11 mouse cellular contexts compared by ENCODE assay signal in genomic region chr19:47427841-47428789, GRCm38 (mm10). TPM values are rescaled to one million over a fixed set of nuclear protein-coding genes. Genes with fewer than 3 reads are reported as not detected.
DNase-seq lines count a peak whose midpoint lies in the region; ATAC-seq and TF ChIP-seq lines count a peak whose summit lies in the region.
"Had no signal": no experiment of that assay in that cellular context is flagged by ENCODE, and none has a peak within 500 bp of the region (broad histone marks: within the 10 kb centered on the region; RNA-seq: fewer than 3 reads in every experiment).

No protein-coding gene starts in this region.

- peak; percentile 61 for ATAC-seq in heart, embryonic 16.5 days (replicated peaks; ENCODE audit: extremely low read depth, insufficient read depth, low FRiP score)
- ATAC-seq in liver, embryonic 16.5 days (ENCODE audit: low read depth): no peak

- H3K4me2 ChIP-seq in heart, embryonic 16.5 days (ENCODE audit: low read depth, low read length): 0 out of 2 replicates have a peak overlapping the region, but pooled peaks have one; percentile 3
- H3K4me2 ChIP-seq in liver, embryonic 16.5 days (ENCODE audit: low read depth, low read length): peak overlapping the region; percentile 11
- H3K4me2 ChIP-seq: hindbrain, embryonic 15.5 days; neural tube, embryonic 15.5 days had no signal

- H3K4me3 ChIP-seq in heart, adult 2 months: no peak overlapping the region
- no peak overlapping the region for H3K4me3 ChIP-seq in heart, embryonic 16.5 days (ENCODE audit: low read length)
- H3K4me3 ChIP-seq in liver, embryonic 16.5 days (ENCODE audit: low read depth, low read length): no peak overlapping the region
- H3K4me3 ChIP-seq: hindbrain, embryonic 15.5 days; neural tube, embryonic 15.5 days had no signal

- H3K36me3 ChIP-seq in heart, adult 2 months (ENCODE audit: control insufficient read depth, insufficient read depth, low read length): no peaks in the 10 kb centered on the region; the same call in 1 of the 2 replicates
- peaks cover 3% of the 10 kb centered on the region for H3K36me3 ChIP-seq in heart, embryonic 16.5 days (ENCODE audit: control insufficient read depth, insufficient read depth)
- H3K36me3 ChIP-seq in liver, embryonic 16.5 days (ENCODE audit: control insufficient read depth, insufficient read depth): no peaks in the 10 kb centered on the region
- H3K36me3 ChIP-seq: hindbrain, embryonic 15.5 days; neural tube, embryonic 15.5 days had no signal

- DNase-seq in heart, adult 2 months: peak in 1 of 2 experiments; percentile 60
- no peak for DNase-seq in heart, adult 8-10 months (ENCODE audit: low spot score)
- peak; percentile 48 for DNase-seq in adipocyte (ENCODE audit: low spot score)
- DNase-seq in frontal cortex, postnatal 10 days (ENCODE audit: low spot score in 2 of 2): no peak
- no peak for DNase-seq in spleen, postnatal 10 days (ENCODE audit: low spot score in 2 of 2)
- DNase-seq in right cerebral cortex, adult 18-20 months: no peak

- H3K27ac ChIP-seq in heart, adult 2 months: peak overlapping the region; percentile 52
- H3K27ac ChIP-seq in heart, embryonic 16.5 days (ENCODE audit: low read length): peak overlapping the region; percentile 44
- H3K27ac ChIP-seq in liver, embryonic 16.5 days (ENCODE audit: low read length): peak overlapping the region; percentile 35
- H3K27ac ChIP-seq: hindbrain, embryonic 15.5 days; macrophage; neural tube, embryonic 15.5 days had no signal

- no peak overlapping the region for H3K9ac ChIP-seq in heart, adult 2 months (ENCODE audit: low read depth, low read length)
- no peak overlapping the region for H3K9ac ChIP-seq in heart, embryonic 16.5 days (ENCODE audit: low read length)
- H3K9ac ChIP-seq in liver, embryonic 16.5 days (ENCODE audit: low read depth, low read length): peak overlapping the region; percentile 13; the same call in 1 of the 2 replicates
- H3K9ac ChIP-seq: hindbrain, embryonic 15.5 days; neural tube, embryonic 15.5 days had no signal

- no peaks in the 10 kb centered on the region for H3K27me3 ChIP-seq in heart, adult 2 months (ENCODE audit: control insufficient read depth, insufficient read depth, low read length)
- no peaks in the 10 kb centered on the region for H3K27me3 ChIP-seq in heart, embryonic 16.5 days (ENCODE audit: control insufficient read depth, insufficient read depth, low read length)
- H3K27me3 ChIP-seq in liver, embryonic 16.5 days (ENCODE audit: control insufficient read depth, insufficient read depth, low read depth, low read length): no peaks in the 10 kb centered on the region
- H3K27me3 ChIP-seq: hindbrain, embryonic 15.5 days; neural tube, embryonic 15.5 days had no signal

- peaks cover 29% of the 10 kb centered on the region for H3K4me1 ChIP-seq in heart, adult 2 months (ENCODE audit: control insufficient read depth, insufficient read depth, low read length)
- peaks cover 42% of the 10 kb centered on the region for H3K4me1 ChIP-seq in heart, embryonic 16.5 days (ENCODE audit: control insufficient read depth, insufficient read depth, low read length)
- H3K4me1 ChIP-seq in liver, embryonic 16.5 days (ENCODE audit: control insufficient read depth, low read depth, low read length): peaks cover 54% of the 10 kb centered on the region

- 29% methylated on average over 13 of the region's 13 CpGs for WGBS in heart, adult 2 months
- 25% methylated on average over 13 of the region's 13 CpGs for WGBS in heart, embryonic 16.5 days
- 38% methylated on average over 13 of the region's 13 CpGs for WGBS in liver, embryonic 16.5 days (ENCODE audit: insufficient replicate concordance)

- TF ChIP-seq POLR2A in heart, adult 2 months (IDR thresholded peaks at IDR 0.05; ENCODE audit: insufficient read depth, low read depth, low read length): no peak

- no peaks in the 10 kb centered on the region for H3K9me3 ChIP-seq in heart, embryonic 16.5 days (replicated peaks; ENCODE audit: control insufficient read depth, low read length)
- H3K9me3 ChIP-seq in liver, embryonic 16.5 days (replicated peaks; ENCODE audit: control insufficient read depth, low read length): no peaks in the 10 kb centered on the region
- H3K9me3 ChIP-seq: hindbrain, embryonic 15.5 days; neural tube, embryonic 15.5 days had no signal

- H3K79me2 ChIP-seq in heart, adult 2 months (replicated peaks; ENCODE audit: control insufficient read depth, insufficient read depth, low read length): peaks cover 4% of the 10 kb centered on the region

- intact Hi-C loops in heart, adult 2 months (cut with DNase I): loop anchor here (1.0 to 5.0 kb wide), 2 partner anchors 34 to 40 kb away; partner anchors contain the start of gene Sh3pxd2a

- TF ChIP-seq CTCF in heart, adult 2 months (IDR thresholded peaks at IDR 0.05): no peak

- 0 out of 2 replicates have a peak, but pooled peaks have one; percentile 13 for TF ChIP-seq EP300 in heart, adult 2 months (IDR thresholded peaks at IDR 0.05; ENCODE audit: insufficient read depth, low read depth, low read length)

RNA-seq across cellular contexts. Expression of gene Sh3pxd2a, which starts 36.1 kb away (rescaled TPM):
- 10 to 100 TPM; 52.3 to 53.2 TPM for total RNA-seq in heart, adult 2 months (2021)
- 36.1 and 40.3 TPM in 2 replicates for polyA plus RNA-seq in heart, adult 2 months (2012; rRNA removed)
- total RNA-seq in heart, adult 8-10 months (2022): 10 to 100 TPM; 40.6 to 54.7 (median 46.2) TPM
- polyA plus RNA-seq in heart, embryonic 16.5 days (2015; fragmentation: Nextera tagmentation; extraction: Ambion mirVana): 4.5 and 6.3 TPM in 2 replicates
- 0.64 and 0.65 TPM in 2 replicates for polyA plus RNA-seq in liver, embryonic 16.5 days (2015; fragmentation: Nextera tagmentation; extraction: Ambion mirVana)
